Mouse (Mus musculus): ENCODE measurements around the gene Gm20696.

The Gm20696 gene

GRCm38 (mm10) chr6:99263886-99264185 lies 402.8 kb downstream of the Gm20696 start:
- DNase-seq (ENCODE audit: low read depth, low spot score): no peak

DNA sequence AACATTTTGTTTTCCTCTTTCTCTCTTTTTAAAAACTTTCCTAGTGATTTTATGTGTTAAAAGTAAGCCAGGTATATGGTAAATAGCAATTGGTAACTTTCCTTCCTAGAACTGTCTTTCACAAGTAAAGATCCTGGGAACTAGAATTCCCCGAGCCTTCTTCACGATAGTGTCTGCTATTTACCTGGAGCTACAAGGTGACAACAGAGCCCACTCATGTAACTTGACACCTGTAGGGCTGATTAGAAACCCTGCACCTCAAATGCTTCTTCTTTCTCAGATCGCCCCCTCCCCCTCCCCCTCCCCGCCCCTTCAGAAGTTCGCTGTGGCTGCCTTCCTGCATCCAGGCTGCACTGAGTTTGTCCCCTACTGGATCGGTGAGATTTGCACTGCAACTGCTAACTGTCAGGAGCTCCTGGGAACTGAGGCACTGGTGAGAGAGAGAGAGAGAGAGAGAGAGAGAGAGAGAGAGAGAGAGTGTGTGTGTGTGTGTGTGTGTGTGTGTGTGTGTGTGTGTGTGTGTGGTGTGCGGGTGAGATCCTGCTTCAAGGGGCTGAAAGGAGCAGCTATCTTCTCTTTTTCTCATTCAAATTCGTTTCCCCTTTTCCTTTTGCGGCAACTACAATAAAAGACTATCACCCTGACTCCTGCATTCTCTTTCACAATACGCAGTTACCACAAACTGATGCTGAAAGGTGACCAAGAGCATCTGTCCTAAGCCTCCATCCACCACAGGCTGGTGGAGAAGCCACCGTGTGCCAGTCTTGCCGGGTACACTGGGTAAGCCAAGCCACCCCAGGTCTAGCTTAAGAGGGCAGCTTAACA lies 403.3 kb downstream of the Gm20696 start:
- no peak for DNase-seq (ENCODE audit: low read depth, low spot score)

GRCm38 (mm10) chr6:99261737-99262130 lies 404.9 kb downstream of the Gm20696 start:
- DNase-seq (ENCODE audit: low read depth, low spot score): no peak

DNA sequence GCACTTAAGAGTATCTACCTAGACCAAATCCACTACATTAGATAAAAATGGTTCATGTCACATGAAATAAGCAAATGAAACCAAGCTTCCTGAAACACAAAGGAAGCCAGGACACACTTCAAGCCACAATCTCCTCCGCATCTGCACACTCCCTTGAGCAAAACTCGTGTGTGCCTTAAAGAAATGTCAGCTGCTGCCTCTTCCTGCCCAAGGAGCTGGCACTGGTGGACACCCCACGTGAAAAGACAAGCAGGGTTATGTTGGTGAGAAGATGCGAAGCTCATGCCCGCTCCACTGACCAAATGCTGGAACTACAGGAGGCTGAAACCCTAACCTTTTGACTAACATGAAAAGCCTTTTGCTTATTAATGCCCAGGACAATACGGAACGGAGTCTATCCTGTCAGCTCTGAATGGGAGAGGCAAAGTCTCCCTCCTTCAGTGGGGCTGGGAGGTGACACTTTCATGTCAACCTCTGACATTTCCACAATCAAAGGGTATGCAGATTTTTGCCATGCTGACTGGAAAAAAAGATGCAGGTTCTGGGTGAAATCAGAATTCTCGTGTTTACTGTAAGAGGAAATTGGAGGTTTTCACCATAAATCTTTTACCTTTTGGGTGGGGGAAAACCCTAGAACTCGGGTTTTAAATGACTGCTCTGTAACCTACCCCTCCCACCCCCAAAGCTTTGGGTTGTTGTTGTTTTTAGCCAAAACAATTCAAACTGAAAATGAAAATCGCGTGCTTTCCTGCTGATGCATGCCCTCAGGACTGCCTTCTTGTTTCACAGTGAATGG lies 405.5 kb downstream of the Gm20696 start:
- DNase-seq (ENCODE audit: low read depth, low spot score): no peak

- no peak for DNase-seq (ENCODE audit: low read depth, low spot score)
Measured at GRCm38 (mm10) chr6:99258346-99258745, 408.3 kb downstream of the Gm20696 start.

DNA sequence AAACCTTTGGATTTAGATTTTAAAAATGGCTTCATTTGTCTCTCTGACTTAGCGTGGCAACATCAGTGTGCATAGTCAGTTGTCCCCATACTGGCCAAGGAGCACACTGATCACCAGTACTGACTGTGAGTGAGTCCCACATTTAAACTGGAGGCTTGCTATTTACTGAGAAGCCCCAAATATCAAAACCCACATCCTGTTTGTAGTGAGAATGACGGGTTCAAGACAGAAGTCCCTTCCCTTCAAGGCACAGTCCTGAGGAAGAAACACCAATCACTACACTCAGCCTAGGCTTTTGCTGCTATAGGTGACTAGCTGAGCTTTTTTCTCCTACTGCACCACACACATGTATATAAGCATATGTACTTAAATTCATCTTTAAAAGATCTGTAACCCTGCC lies 408.9 kb downstream of the Gm20696 start:
- no peak for DNase-seq (ENCODE audit: low read depth, low spot score)

DNA sequence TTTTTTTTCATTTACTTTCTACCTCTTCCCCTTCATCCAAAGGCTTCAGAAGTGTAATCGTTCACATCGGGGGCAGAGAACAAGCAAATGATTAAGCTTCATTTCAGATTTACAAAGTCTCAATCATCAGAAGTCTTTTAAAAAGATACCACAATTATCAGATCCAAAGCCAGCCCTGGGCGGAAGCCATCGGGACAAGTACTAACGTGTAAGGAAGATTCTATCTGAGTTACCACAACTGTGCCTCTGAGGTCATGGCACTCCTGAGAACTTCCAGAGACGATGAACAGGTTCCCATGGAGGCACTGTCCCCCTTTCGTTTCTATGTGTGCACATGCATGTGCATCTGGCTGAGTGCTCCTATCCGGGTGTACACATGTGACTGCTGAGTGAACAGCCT lies 413.3 kb downstream of the Gm20696 start:
- no peak for DNase-seq (ENCODE audit: low read depth, low spot score)

DNA sequence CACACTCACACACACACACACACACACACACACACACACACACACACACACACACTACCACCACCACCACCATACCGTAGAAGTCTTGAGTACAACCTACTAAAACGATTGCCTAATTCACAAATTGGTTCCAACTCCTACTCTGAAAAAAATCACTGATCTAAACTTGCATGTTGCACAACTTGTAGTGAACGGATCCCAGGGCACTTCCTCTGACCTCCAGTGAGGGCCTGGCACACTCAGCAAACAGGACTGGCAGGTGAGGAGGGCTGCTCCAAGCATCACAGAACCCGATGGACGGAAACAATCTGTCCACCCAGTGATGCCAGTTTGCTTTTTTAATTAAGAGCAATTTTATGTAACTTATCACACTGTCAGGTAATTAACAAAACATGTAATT lies 413.8 kb downstream of the Gm20696 start:
- DNase-seq (ENCODE audit: low read depth, low spot score): no peak

- no peak for DNase-seq (ENCODE audit: low read depth, low spot score)
Measured at GRCm38 (mm10) chr6:99251924-99252323, 414.7 kb downstream of the Gm20696 start.

DNA sequence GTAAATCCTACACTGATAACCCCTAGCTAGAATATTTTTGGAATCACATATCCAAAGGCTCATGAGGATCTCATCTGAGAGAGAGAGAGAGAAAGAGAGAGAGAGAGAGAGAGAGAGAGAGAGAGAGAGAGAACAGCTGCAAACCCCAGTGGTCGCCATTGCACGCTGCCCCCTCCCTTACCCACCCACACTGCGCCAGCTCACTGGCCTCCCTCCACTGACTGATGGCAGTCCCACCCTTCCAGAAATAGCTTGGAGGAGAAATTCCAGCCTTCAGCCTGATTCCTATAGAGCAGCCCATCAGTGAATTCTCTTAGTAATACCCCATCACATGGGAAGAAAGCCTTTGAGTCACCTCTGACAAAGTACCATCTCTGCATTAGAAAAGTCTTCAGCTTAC lies 415.4 kb downstream of the Gm20696 start:
- no peak for DNase-seq (ENCODE audit: low read depth, low spot score)

DNA sequence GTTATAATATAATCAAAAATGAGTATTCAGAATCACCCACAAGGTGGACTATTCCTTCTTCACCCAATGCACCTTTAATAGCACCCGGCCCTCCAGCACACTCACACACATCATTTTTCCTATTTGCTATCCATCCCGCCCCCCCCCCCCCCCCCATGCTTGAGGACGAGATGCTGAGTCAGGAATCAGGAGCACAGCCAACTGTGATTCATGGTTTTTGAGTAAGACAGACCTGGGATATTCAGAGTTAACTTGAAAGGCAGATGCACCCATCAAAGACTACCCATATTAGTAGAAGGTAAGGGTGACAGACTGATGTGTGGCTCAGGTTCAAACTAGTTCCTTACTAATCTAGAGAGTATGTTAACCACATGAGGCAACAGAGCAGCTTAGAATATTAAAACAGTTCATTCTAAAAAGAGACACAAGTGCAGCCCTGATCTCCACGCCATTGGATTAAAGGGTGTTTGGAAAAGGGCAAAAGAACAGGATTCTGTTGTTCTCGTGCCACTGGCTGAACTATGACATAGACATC lies 417.0 kb downstream of the Gm20696 start:
- no peak for DNase-seq (ENCODE audit: low read depth, low spot score)

DNA sequence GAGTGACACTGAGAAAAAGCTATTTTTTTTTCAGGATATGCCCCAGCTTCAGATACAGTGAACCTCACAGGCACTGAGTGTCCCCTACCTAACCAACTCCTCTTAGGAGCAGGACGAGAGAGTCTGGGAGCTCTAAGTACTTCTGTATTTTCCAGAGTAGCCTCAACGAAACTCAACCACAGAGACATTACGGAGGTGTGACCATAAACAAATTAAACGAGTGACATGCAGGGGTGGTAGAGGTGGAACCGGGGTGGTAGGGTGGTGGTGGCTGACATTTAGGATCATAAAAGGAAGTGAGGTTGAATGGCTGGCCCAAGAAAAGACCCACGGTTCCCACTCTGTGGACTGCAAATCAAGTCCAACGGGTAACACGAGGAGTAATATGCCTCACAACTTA lies 418.2 kb downstream of the Gm20696 start:
- no peak for DNase-seq (ENCODE audit: low read depth, low spot score)

DNA sequence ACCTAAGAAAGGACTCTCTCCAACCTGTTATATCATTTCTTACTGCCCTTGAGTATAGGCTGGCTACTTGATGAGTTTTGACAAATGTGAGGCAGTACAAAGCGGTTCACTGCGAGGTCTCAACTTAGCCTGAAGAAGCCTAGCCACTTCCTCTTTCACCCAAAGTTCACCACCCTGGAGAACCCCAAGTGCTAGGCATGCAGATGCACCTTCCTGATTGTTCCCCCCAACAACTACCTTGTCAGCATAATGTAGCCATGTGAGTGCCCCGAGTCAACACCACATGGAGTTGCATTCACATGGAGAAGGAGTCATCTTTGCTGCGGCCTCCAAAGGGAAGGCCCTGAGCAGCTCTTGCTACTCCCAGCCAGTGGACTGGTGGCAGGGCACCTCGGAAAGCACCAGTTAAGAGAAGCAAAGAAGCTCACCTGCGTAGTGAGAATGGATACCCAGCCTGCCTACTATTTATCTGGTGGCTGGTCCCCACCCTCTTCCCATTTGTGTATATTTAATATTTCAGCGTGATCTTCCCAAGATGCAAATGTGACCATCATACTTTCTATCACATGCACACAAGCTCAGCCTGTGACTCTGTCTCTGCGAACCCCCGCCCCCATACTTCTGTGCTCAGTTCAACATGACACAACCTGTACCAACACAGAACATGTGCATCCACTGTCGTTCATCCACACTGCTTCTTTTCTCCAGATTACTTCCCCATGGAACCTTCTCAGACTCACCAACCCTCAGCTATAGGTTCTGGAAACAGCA lies 424.8 kb downstream of the Gm20696 start:
- DNase-seq (ENCODE audit: low read depth, low spot score): no peak

- no peak for DNase-seq (ENCODE audit: low read depth, low spot score)
Measured at GRCm38 (mm10) chr6:99240764-99241163, 425.8 kb downstream of the Gm20696 start.

DNA sequence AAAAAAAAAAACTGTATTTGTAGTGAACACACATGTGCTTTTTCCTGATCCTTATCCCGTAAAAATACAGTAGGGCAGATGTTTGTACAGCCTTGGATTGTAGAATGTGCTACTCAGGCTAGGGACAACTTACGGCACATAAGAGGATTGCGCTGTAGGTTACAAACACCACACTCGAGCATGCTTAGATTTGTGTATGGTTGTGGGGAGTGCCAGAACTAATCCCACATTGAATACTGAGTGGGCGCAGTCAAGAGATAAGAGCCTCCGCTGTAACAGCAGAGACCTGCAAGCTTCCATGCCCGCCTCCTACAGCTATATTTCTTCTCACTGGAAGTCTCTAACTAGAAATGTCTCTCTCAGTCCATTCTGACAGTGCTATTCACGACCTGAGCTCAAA lies 431.0 kb downstream of the Gm20696 start:
- no peak for DNase-seq (ENCODE audit: low read depth, low spot score)

GRCm38 (mm10) chr6:99233411-99233810 lies 433.2 kb downstream of the Gm20696 start:
- no peak for DNase-seq (ENCODE audit: low read depth, low spot score)

DNA sequence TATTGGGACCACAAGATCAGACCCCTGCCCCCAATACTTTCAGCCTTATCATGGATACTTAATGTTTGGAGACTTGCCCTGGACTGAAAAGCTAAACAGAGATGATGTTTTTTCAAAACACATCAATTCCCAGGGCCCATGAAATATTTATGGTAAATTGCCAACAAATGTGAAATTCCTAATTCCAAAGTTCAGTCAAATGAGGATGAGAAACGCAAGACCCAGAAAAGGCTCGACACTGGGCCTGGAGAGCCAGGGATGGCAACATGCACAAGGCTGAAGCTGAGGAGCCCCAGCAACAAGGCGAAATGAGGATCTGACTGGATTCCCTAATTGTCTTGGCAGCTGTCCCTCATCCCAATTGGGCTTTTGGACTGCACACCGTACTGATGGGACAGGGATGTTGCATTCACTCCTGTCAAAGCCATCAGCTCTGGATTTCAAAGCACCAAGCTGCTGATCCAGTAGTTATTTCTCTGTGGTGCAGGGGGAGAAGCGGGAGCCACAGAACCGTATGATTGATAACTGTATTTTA lies 438.2 kb downstream of the Gm20696 start:
- no peak for DNase-seq (ENCODE audit: low read depth, low spot score)

- DNase-seq (ENCODE audit: low read depth, low spot score): no peak
Measured at GRCm38 (mm10) chr6:99221147-99221546, 445.4 kb downstream of the Gm20696 start.

GRCm38 (mm10) chr6:99220472-99220871 lies 446.1 kb downstream of the Gm20696 start:
- DNase-seq (ENCODE audit: low read depth, low spot score): no peak

GRCm38 (mm10) chr6:99217846-99218245 lies 448.8 kb downstream of the Gm20696 start:
- no peak for DNase-seq (ENCODE audit: low read depth, low spot score)

- DNase-seq (ENCODE audit: low read depth, low spot score): no peak
Measured at GRCm38 (mm10) chr6:99217155-99217554, 449.4 kb downstream of the Gm20696 start.

DNA sequence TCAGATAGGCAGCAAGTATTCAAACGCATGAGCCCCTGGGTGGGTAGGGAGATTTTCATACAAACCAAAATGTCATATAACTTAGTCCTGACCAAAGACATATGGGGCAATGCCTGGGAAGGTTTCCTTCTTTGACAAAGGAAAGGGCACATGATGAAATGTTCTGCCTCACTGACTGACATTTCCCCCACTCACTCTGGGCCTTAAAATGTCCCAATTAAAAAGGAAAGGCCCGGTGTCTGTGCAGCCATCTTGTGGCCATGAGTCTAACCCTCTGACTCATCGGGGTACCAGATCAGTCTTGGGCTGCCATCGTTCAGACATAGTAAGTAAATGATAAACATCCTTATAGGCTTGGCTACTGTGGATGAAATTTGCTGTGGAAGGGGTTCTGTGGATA lies 454.1 kb downstream of the Gm20696 start:
- no peak for DNase-seq (ENCODE audit: low read depth, low spot score)

Measured in embryo, embryonic 11.5 days (tissue).